Mouse (Mus musculus) ES-Bruce4 (cell line): ENCODE measurements around the gene Chst15. TPM values are rescaled to one million over a fixed set of nuclear protein-coding genes. Genes with fewer than 3 reads are reported as not detected.

Experiments used
- H3K27ac ChIP-seq: 2 replicates; pipeline ENCODE4 v1.5.1; 2012; ENCODE audit warnings: low read length, inconsistent platforms; ENCODE audit not compliant: insufficient read depth
- H3K27me3 ChIP-seq: 2 replicates; pipeline ENCODE4 v1.6.1; 2012; ENCODE audit warnings: mild to moderate bottlenecking, low read length, inconsistent platforms; ENCODE audit not compliant: control insufficient read depth, poor library complexity, insufficient read depth, severe bottlenecking
- H3K36me3 ChIP-seq: 2 replicates; pipeline ENCODE4 v1.6.1; 2012; ENCODE audit warnings: inconsistent platforms, mild to moderate bottlenecking, low read length, moderate library complexity; ENCODE audit not compliant: control insufficient read depth, poor library complexity, insufficient read depth, severe bottlenecking
- H3K4me1 ChIP-seq: one replicate; pipeline ENCODE4 v1.8.1; 2011; ENCODE audit warnings: low read length; ENCODE audit not compliant: control insufficient read depth, insufficient read depth
- H3K4me3 ChIP-seq: 2 replicates; pipeline ENCODE4 v1.5.1; 2011; ENCODE audit warnings: low read depth, mild to moderate bottlenecking, low read length
- H3K9ac ChIP-seq: 2 replicates; pipeline ENCODE4 v1.6.1; 2012; ENCODE audit warnings: low read depth, mild to moderate bottlenecking, inconsistent platforms; ENCODE audit not compliant: poor library complexity, severe bottlenecking
- H3K9me3 ChIP-seq: replicated peaks from 2 replicates; pipeline ENCODE4 v1.6.1; 2012; ENCODE audit warnings: mild to moderate bottlenecking, low read length, inconsistent platforms; ENCODE audit not compliant: control insufficient read depth, poor library complexity, insufficient read depth, severe bottlenecking
- CTCF ChIP-seq: IDR thresholded peaks from one replicate; pipeline ENCODE4 v1.8.1; 2011; ENCODE audit warnings: low read depth, low read length
- EP300 ChIP-seq: IDR thresholded peaks from 2 replicates; pipeline ENCODE4 v1.6.1; 2011; ENCODE audit warnings: low read depth, low read length; ENCODE audit not compliant: insufficient read depth
- POLR2A ChIP-seq: IDR thresholded peaks from one replicate; pipeline ENCODE4 v1.8.1; 2011; ENCODE audit warnings: low read length; ENCODE audit not compliant: insufficient read depth
- polyA plus RNA-seq: library from polyadenylated mRNA; stranded (reverse); fragments of >200 nt; gene quantifications from 2 replicates; pipeline ENCODE4 v1.2.4, GENCODE M21; 2011; ENCODE audit warnings: low read depth; ENCODE audit not compliant: missing spikeins, insufficient read depth, insufficient read length

Chst15 gene
- polyA plus RNA-seq, 1 experiment, result 15.4 TPM

DNA sequence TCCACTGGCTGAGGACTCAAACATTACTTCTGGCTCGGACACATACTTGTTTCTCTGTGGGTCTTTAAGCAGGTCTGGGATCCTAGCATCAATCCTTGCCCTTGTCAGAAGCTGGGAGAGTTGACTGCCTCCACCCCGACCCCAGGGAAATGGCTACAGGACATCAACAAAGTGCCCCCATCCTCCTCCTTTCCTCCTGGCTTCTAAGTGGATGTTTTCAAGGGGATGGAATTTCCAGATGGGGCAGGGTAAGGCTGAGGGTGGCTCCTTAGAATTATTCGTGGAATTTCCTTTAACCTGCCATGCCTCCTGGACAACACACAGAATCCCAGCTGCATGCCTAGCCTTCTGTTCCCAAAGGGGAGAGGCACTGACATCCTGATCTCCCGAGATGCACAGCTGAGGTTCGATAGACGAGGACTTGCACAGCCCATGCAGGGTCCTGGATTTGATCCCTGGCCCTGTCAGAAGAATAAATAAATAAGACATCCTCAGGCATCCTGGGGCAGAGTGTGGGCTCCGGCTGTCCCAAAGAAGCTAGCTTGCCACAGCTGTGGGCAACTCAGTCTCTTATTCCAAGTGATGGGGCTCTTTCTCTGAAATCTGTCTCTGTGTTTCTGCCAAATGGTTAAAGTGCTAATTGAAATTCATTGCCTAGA, 119.1 kb downstream of the Chst15 start:
- no peaks in the 10 kb centered on the region for H3K4me1 ChIP-seq
- no peak overlapping the region for H3K9ac ChIP-seq
- H3K27ac ChIP-seq, result no peak overlapping the region
- no peaks in the 10 kb centered on the region; the same call in 1 of the 2 replicates for H3K27me3 ChIP-seq
- no peaks in the 10 kb centered on the region for H3K36me3 ChIP-seq
- no peak for TF ChIP-seq POLR2A
- H3K4me3 ChIP-seq, result no peak overlapping the region
- H3K9me3 ChIP-seq, result no peaks in the 10 kb centered on the region

DNA sequence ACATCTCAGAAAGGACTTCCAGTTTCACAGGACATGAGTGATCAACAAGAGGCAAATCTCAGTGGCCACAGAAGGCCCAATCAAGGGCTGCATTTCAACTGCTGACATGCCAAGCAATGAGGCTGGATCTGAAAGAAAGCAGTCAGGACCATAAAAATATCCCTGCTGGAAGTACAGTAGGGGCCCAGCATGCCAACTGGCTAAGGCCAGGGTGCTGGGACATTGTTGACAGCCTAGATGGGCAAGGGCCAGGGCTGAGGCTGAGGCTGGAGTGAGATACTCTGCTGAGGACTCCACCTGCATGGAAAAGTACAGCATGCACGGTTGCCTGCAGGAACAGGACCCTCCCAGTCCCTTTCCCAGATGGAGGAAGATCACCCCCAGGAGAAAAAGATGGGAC, 120.4 kb downstream of the Chst15 start:
- Histone ChIP-seq H3K4me1 (no peaks in the 10 kb centered on the region), H3K9ac (no peak overlapping the region), H3K9me3 (no peaks in the 10 kb centered on the region), H3K36me3 (no peaks in the 10 kb centered on the region), H3K4me3 (no peak overlapping the region), H3K27ac (no peak overlapping the region), H3K27me3 (no peaks in the 10 kb centered on the region; the same call in none of the 2 replicates)
- TF ChIP-seq POLR2A (no peak), CTCF (no peak), EP300 (no peak)

DNA sequence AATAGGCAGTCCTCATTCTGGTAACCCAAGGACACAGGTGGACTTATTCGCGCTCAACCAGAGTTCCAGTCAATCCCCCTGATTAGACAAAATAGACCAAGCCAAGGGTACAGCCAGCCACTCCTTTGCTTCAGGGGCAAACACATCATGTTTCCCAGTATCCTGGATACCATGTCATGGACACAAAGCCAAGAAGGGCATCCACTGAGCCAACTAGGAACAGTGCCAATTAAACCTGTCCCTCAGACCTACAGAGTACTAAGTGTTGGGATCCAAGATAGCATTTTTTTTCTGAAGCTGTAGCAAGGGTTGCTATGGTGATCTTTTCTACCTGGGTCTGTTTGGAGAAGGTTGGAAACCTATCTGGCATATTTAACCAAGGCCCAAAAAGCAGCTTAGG, 123.4 kb downstream of the Chst15 start:
- Histone ChIP-seq H3K9ac (no peak overlapping the region), H3K4me1 (no peaks in the 10 kb centered on the region), H3K36me3 (no peaks in the 10 kb centered on the region), H3K27ac (no peak overlapping the region), H3K9me3 (no peaks in the 10 kb centered on the region), H3K27me3 (no peaks in the 10 kb centered on the region; the same call in none of the 2 replicates), H3K4me3 (no peak overlapping the region)
- TF ChIP-seq CTCF, result no peak
- no peak for TF ChIP-seq POLR2A
- no peak for TF ChIP-seq EP300

DNA sequence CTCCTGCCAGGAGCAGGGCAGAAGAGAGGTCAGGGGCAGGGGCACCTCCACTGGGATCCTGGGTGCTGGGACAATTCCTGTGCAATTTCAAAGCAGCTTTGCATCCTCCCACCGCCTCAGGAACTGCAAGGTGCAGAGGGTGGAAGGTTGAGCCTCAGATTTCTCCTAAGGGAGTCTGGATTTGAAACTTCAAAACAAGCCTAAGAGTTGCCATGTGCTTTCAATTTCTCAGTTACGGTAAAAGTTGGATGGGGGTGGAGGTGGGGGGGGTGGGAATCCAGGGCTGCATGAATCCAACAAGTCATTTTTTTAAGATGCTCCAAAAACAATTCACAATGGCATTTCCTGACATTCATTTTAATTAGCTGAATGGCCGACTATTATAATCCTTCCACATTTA, 129.6 kb downstream of the Chst15 start:
- Histone ChIP-seq H3K4me1 (no peaks in the 10 kb centered on the region), H3K4me3 (no peak overlapping the region), H3K36me3 (no peaks in the 10 kb centered on the region), H3K27ac (no peak overlapping the region), H3K27me3 (no peaks in the 10 kb centered on the region; the same call in 1 of the 2 replicates), H3K9ac (no peak overlapping the region), H3K9me3 (no peaks in the 10 kb centered on the region; the same call in 1 of the 2 replicates)
- TF ChIP-seq POLR2A, result no peak
- TF ChIP-seq CTCF, result no peak
- no peak for TF ChIP-seq EP300

Other genes with a start within 250 kb of the Chst15 start
- gene Cpxm2, start 162.5 kb downstream of the Chst15 start, polyA plus RNA-seq, result 1.1 and 1.2 TPM in 2 replicates